Mouse (Mus musculus) liver, embryonic 14.5 days (tissue): ENCODE measurements around the gene Mbd5. TPM values are rescaled to one million over a fixed set of nuclear protein-coding genes. Genes with fewer than 3 reads are reported as not detected.

Experiments used
- ATAC-seq: fragments of 200-750 bp; cut with Nextera tagmentation; 2 replicates; pipeline ENCODE4 v1.8.0; 2017; ENCODE audit warnings: moderate number of reproducible peaks, mild to moderate bottlenecking, moderate library complexity; ENCODE audit not compliant: insufficient read depth
- DNase-seq, 3 experiments: peaks; one replicate each; pipeline ENCODE4 v3.0.0-alpha.2; 2012 to 2013; ENCODE audit warnings: low read depth in 3 of 3, low spot score in 3 of 3
- H3K27ac ChIP-seq: fragments of 300-500 bp; sonication (generic); 2 replicates; pipeline ENCODE4 v1.5.1; 2014; ENCODE audit warnings: moderate library complexity, mild to moderate bottlenecking, control low read depth, inconsistent platforms
- H3K27me3 ChIP-seq: fragments of 300-500 bp; sonication (generic); 2 replicates; pipeline ENCODE4 v1.6.1; 2014; ENCODE audit warnings: mild to moderate bottlenecking, low read length, moderate library complexity; ENCODE audit not compliant: control insufficient read depth, insufficient read depth
- H3K36me3 ChIP-seq: fragments of 300-500 bp; sonication (generic); replicated peaks from 2 replicates; pipeline ENCODE4 v1.6.1; 2014; ENCODE audit warnings: low read depth; ENCODE audit not compliant: control insufficient read depth, insufficient read depth
- H3K4me1 ChIP-seq, 2 experiments: fragments of 200-500 bp in 1 of 2; fragments of 300-500 bp in 1 of 2; sonication (generic) in 1 of 2; replicated peaks; 2 replicates each; pipeline ENCODE4 v1.6.1; 2012 to 2014; ENCODE audit warnings: antibody characterized with exemption in 1 of 2, inconsistent platforms in 1 of 2, low read length in 1 of 2; ENCODE audit not compliant: control insufficient read depth in 2 of 2, insufficient read depth in 2 of 2
- H3K4me2 ChIP-seq: fragments of 300-500 bp; sonication (generic); 2 replicates; pipeline ENCODE4 v1.6.1; 2014; ENCODE audit warnings: low read depth, mild to moderate bottlenecking, control low read depth, moderate library complexity
- H3K4me3 ChIP-seq, 2 experiments: fragments of 200-500 bp in 1 of 2; fragments of 300-500 bp in 1 of 2; sonication (generic) in 1 of 2; 2 replicates each; pipeline ENCODE4 v1.5.1; 2012 to 2014; ENCODE audit warnings: low read depth in 2 of 2, low read length in 2 of 2, mild to moderate bottlenecking in 2 of 2, control low read depth in 1 of 2, inconsistent platforms in 1 of 2, moderate library complexity in 1 of 2; ENCODE audit not compliant: insufficient read depth in 1 of 2
- H3K9ac ChIP-seq: fragments of 300-500 bp; sonication (generic); replicated peaks from 2 replicates; pipeline ENCODE4 v1.6.1; 2014; ENCODE audit warnings: mild to moderate bottlenecking, control low read depth, moderate library complexity
- H3K9me3 ChIP-seq: fragments of 300-500 bp; sonication (generic); 2 replicates; pipeline ENCODE4 v1.6.1; 2016; ENCODE audit warnings: low read length, mixed read lengths; ENCODE audit not compliant: control insufficient read depth
- CTCF ChIP-seq: IDR thresholded peaks from 2 replicates; pipeline ENCODE4 v1.5.1; 2016; ENCODE audit warnings: antibody characterized with exemption, low read depth, control low read depth
- EP300 ChIP-seq: IDR thresholded peaks from 2 replicates; pipeline ENCODE4 v1.6.1; 2016; ENCODE audit warnings: antibody characterized with exemption, low read depth
- WGBS: fragments of 180-500 bp; shearing (Covaris S2); extraction: QIAGEN DNeasy Blood & Tissue Kit; methylation state at CpG from one replicate; pipeline ENCODE4 v1.1.7; 2014; ENCODE audit not compliant: insufficient replicate concordance; 5-methylcytosine and 5-hydroxymethylcytosine counted together
- polyA plus RNA-seq, 2 experiments: library from polyadenylated mRNA; depleted of rRNA in 1 of 2; stranded (reverse) in 1 of 2; unstranded in 1 of 2; fragments of >200 nt; fragmentation: Nextera tagmentation in 1 of 2; extraction: Ambion mirVana in 1 of 2; gene quantifications; 2 replicates each; pipeline versions ENCODE4 v1.2.1 to v1.2.3; 2012 to 2014

Mbd5 gene
- polyA plus RNA-seq, 2 experiments, result 1.8 to 5.7 TPM

DNA sequence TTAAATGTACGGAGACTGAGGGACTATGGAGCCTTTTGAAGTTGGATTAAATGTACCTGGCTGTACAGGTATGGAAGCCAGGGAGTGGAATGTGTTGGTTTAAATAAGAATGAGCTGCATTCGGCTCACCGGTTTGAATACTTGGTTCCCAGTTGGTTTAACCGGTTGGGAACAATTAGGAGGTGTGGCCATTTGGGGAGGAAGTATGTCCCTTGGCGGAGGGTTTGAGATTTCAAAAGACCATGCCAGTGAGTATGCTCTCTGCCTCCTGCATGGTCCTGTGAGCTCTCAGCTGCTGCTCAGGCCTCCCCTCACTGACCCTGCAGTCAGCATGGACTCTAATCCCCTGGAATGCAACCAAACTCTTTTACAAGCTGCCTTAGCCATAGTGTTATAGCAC, 415.2 kb downstream of the Mbd5 start:
- Histone ChIP-seq H3K36me3 (no peaks in the 10 kb centered on the region), H3K4me1 (no peaks in the 10 kb centered on the region), H3K9ac (no peak overlapping the region), H3K9me3 (no peaks in the 10 kb centered on the region), H3K27me3 (no peaks in the 10 kb centered on the region), H3K4me3 (no peak overlapping the region), H3K27ac (no peak overlapping the region), H3K4me2 (no peak overlapping the region)
- TF ChIP-seq CTCF (no peak), EP300 (no peak)
- ATAC-seq, result no peak
- DNase-seq, result no peak
- 32% methylated on average over 5 of the region's 5 CpGs for WGBS

DNA sequence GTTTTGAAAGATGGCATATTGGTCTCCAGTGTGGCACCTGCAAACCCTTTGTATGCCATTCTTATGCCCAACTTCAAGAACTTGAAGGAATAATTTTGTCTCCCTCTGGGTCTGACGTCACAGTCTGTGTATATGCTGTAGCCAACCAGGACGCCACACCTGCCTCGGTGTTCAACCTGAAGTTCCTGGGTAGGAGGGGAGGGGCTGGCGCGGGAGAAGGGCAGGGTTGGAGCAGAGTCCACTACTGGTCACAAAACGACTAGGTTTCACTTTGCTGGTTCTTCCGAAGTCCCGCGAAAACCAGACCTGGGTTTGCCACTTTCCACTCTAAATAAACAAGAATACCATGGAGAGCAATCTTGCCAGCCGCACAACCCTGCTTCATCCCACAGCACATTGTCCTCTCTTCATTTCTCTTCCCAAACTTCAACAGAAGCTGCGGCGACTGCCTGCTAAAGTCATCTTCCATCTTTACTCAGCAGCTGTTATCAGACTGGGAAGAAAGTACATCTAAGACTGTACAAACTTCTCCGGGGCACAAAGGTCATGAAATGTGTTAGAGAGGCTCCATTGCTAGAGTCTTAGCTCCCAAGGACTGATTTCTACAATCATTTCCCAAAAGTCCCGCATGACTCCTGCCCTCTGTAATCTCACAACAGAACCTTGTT, 417.7 kb downstream of the Mbd5 start:
- Histone ChIP-seq H3K4me3 (no peak overlapping the region), H3K9ac (no peak overlapping the region), H3K27me3 (no peaks in the 10 kb centered on the region), H3K27ac (no peak overlapping the region), H3K36me3 (no peaks in the 10 kb centered on the region), H3K4me1 (no peaks in the 10 kb centered on the region), H3K9me3 (no peaks in the 10 kb centered on the region), H3K4me2 (no peak overlapping the region)
- DNase-seq (no peak), ATAC-seq (no peak)
- no peak for TF ChIP-seq EP300
- no peak for TF ChIP-seq CTCF
- 69% methylated on average over 14 of the region's 14 CpGs for WGBS

GRCm38 (mm10) chr2:49367546-49367917, 418.2 kb downstream of the Mbd5 start:
- ATAC-seq (no peak), DNase-seq (no peak)
- H3K36me3 ChIP-seq, result no peaks in the 10 kb centered on the region
- H3K9ac ChIP-seq, result no peak overlapping the region
- no peaks in the 10 kb centered on the region for H3K9me3 ChIP-seq
- H3K27ac ChIP-seq, result no peak overlapping the region
- H3K27me3 ChIP-seq, result no peaks in the 10 kb centered on the region
- no peak overlapping the region for H3K4me2 ChIP-seq
- no peak for TF ChIP-seq EP300
- TF ChIP-seq CTCF, result no peak
- WGBS, result 54% methylated on average over 17 of the region's 17 CpGs
- no peak overlapping the region for H3K4me3 ChIP-seq
- no peaks in the 10 kb centered on the region for H3K4me1 ChIP-seq

DNA sequence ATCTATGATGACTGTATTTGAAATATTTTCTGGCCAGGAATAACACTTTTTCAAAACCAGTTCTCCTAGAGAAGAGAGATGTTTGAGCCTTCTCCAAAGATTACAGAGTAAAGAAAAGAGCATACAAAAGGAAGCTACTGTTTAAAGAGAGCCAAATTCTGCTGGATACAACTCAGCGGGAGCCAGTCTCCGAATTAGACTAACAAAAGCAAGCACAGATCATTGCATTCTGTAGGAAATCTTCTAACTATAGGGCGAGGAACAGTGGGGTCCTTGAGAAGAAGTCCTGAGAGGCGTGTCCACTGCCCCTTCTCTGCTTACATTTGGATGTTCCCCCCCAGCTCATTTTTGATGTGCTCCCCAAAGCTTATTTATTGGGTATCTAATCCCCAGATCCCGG, 422.3 kb downstream of the Mbd5 start:
- H3K27me3 ChIP-seq, result no peaks in the 10 kb centered on the region
- H3K9me3 ChIP-seq, result no peaks in the 10 kb centered on the region
- no peak overlapping the region for H3K4me3 ChIP-seq
- DNase-seq (no peak), ATAC-seq (no peak)
- TF ChIP-seq EP300, result no peak
- TF ChIP-seq CTCF, result no peak
- no peaks in the 10 kb centered on the region for H3K36me3 ChIP-seq
- H3K4me1 ChIP-seq, result no peaks in the 10 kb centered on the region
- H3K4me2 ChIP-seq, result no peak overlapping the region
- H3K9ac ChIP-seq, result no peak overlapping the region
- no peak overlapping the region for H3K27ac ChIP-seq
- WGBS, result 59% methylated on average over 5 of the region's 5 CpGs

DNA sequence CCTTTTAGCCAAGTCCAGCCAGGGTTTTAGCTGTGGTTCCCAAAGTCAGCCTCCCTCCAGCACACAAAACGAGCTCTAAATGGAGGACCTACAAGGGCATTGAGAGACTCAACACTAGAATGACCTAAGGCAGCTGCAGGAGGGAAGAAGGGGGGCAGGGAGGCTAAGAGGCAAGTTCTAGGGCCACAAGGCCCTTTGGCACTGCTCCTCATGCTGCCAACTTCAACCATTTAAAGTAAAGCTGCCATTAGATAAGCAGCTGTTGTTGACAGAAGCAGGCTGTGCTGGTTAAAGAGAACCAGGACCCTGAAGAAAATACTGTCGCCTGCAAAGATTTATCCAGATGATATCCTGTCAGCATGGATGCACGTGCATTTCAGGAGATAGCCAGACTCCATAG, 423.3 kb downstream of the Mbd5 start:
- Histone ChIP-seq H3K9ac (no peak overlapping the region), H3K36me3 (no peaks in the 10 kb centered on the region), H3K4me1 (no peaks in the 10 kb centered on the region), H3K4me3 (no peak overlapping the region), H3K27ac (no peak overlapping the region), H3K4me2 (no peak overlapping the region), H3K27me3 (no peaks in the 10 kb centered on the region), H3K9me3 (no peaks in the 10 kb centered on the region)
- ATAC-seq (no peak), DNase-seq (no peak)
- TF ChIP-seq CTCF (no peak), EP300 (no peak)
- WGBS, result 42% methylated on average over 3 of the region's 3 CpGs

Other genes with a start within 250 kb of the Mbd5 start
- 0.95 and 1.3 TPM in 2 replicates for gene Acvr2a, start 135.4 kb upstream of the Mbd5 start, polyA plus RNA-seq (2012; rRNA removed)
- gene Acvr2a, start 135.4 kb upstream of the Mbd5 start, polyA plus RNA-seq (2014; fragmentation: Nextera tagmentation; extraction: Ambion mirVana), result 2.5 and 2.6 TPM in 2 replicates
- gene Orc4, start 769 bp downstream of the Mbd5 start, polyA plus RNA-seq (2012; rRNA removed), result 18.2 and 22.0 TPM in 2 replicates
- 37.4 and 40.4 TPM in 2 replicates for gene Orc4, start 769 bp downstream of the Mbd5 start, polyA plus RNA-seq (2014; fragmentation: Nextera tagmentation; extraction: Ambion mirVana)